29 mouse cellular contexts compared by ENCODE assay signal in genomic region chr13:38664753-38665152, GRCm38 (mm10). TPM values are rescaled to one million over a fixed set of nuclear protein-coding genes. Genes with fewer than 3 reads are reported as not detected.
DNase-seq lines count a peak whose midpoint lies in the region; ATAC-seq and TF ChIP-seq lines count a peak whose summit lies in the region.
"Had no signal": no experiment of that assay in that cellular context is flagged by ENCODE, and none has a peak within 500 bp of the region (broad histone marks: within the 10 kb centered on the region; RNA-seq: fewer than 3 reads in every experiment).

No protein-coding gene starts in this region.

- H3K27ac ChIP-seq in MEL (ENCODE audit: control insufficient read depth, low read depth, low read length), result no peak overlapping the region
- peak overlapping the region; percentile 78 for H3K27ac ChIP-seq in liver, embryonic 15.5 days (replicated peaks)
- no peak overlapping the region for H3K27ac ChIP-seq in left cerebral cortex, adult 2 months
- H3K27ac ChIP-seq in heart, embryonic 10.5 days, result no peak overlapping the region
- H3K27ac ChIP-seq: embryonic facial prominence, embryonic 13.5 days; forebrain, embryonic 13.5 days; hindbrain, embryonic 14.5 days; limb, embryonic 13.5 days; macrophage; midbrain, embryonic 10.5 days; midbrain, embryonic 15.5 days had no signal

- TF ChIP-seq RAD21 in MEL (IDR thresholded peaks at IDR 0.05; ENCODE audit: low read depth, low read length), result no peak

- H3K4me3 ChIP-seq in E14TG2a.4 (replicated peaks; ENCODE audit: low read length), result peak overlapping the region; percentile 78
- no peak overlapping the region for H3K4me3 ChIP-seq in MEL (ENCODE audit: control insufficient read depth in 1 of 2, insufficient read depth in 1 of 2, low read depth in 2 of 2, low read length in 2 of 2)
- peak overlapping the region; percentile 41 for H3K4me3 ChIP-seq in erythroblast, embryonic 14.5 days (replicated peaks)
- H3K4me3 ChIP-seq in liver, embryonic 15.5 days (replicated peaks), result peak overlapping the region; percentile 17; the same call in 1 of the 2 replicates
- H3K4me3 ChIP-seq in left cerebral cortex, adult 2 months, result no peak overlapping the region
- no peak overlapping the region for H3K4me3 ChIP-seq in heart, embryonic 10.5 days
- H3K4me3 ChIP-seq: embryonic facial prominence, embryonic 13.5 days; forebrain, embryonic 13.5 days; limb, embryonic 13.5 days; midbrain, embryonic 10.5 days; midbrain, embryonic 15.5 days had no signal

- H3K9me3 ChIP-seq in E14TG2a.4 (ENCODE audit: low read length) (peaks cover 30% of the 10 kb centered on the region), MEL (replicated peaks; ENCODE audit: insufficient read depth, low read length) (no peaks in the 10 kb centered on the region)
- peaks cover 16% of the 10 kb centered on the region for H3K9me3 ChIP-seq in erythroblast, embryonic 14.5 days (ENCODE audit: control insufficient read depth, low read length)
- no peaks in the 10 kb centered on the region for H3K9me3 ChIP-seq in liver, embryonic 15.5 days (replicated peaks)
- H3K9me3 ChIP-seq in heart, embryonic 10.5 days, result no peaks in the 10 kb centered on the region
- H3K9me3 ChIP-seq: embryonic facial prominence, embryonic 13.5 days; limb, embryonic 13.5 days; midbrain, embryonic 10.5 days; midbrain, embryonic 15.5 days had no signal

- H3K79me2 ChIP-seq in MEL (ENCODE audit: control insufficient read depth, insufficient read depth, low read length, poor library complexity), result no peaks in the 10 kb centered on the region

- WGBS in liver, embryonic 15.5 days (ENCODE audit: insufficient replicate concordance), result 10% methylated on average over 1 of the region's 1 CpGs
- 34% methylated on average over 1 of the region's 1 CpGs for WGBS in heart, embryonic 10.5 days

- intact Hi-C loops in left cerebral cortex, adult 2 months (cut with DNase I), result no loop called here

- TF ChIP-seq POLR2A in MEL (IDR thresholded peaks at IDR 0.05; ENCODE audit: control insufficient read depth in 1 of 2, insufficient read depth in 1 of 2, low read depth in 1 of 2, low read length in 2 of 2, poor library complexity in 1 of 2), result no peak

- H3K36me3 ChIP-seq in E14TG2a.4 (ENCODE audit: insufficient read depth, low read length) (peaks cover 6% of the 10 kb centered on the region; the same call in 1 of the 2 replicates), MEL (ENCODE audit: control insufficient read depth in 1 of 2, insufficient read depth in 2 of 2, low read length in 2 of 2) (peaks cover 0 to 8% of the 10 kb centered on the region in 2 experiments; a peak in 2 of 4 replicates)
- H3K36me3 ChIP-seq in erythroblast, embryonic 14.5 days (ENCODE audit: control insufficient read depth), result peaks cover 8% of the 10 kb centered on the region
- no peaks in the 10 kb centered on the region for H3K36me3 ChIP-seq in liver, embryonic 15.5 days (replicated peaks)
- H3K36me3 ChIP-seq in heart, embryonic 10.5 days, result no peaks in the 10 kb centered on the region
- H3K36me3 ChIP-seq: embryonic facial prominence, embryonic 13.5 days; limb, embryonic 13.5 days; midbrain, embryonic 10.5 days; midbrain, embryonic 15.5 days had no signal

- no peak for TF ChIP-seq CTCF in E14TG2a.4 (conservative IDR thresholded peaks at IDR 0.05; ENCODE audit: low read length)
- no peak for TF ChIP-seq CTCF in MEL (IDR thresholded peaks at IDR 0.05 in 2 of 3, conservative IDR thresholded peaks at IDR 0.05 in 1 of 3; ENCODE audit: control insufficient read depth in 1 of 3, insufficient read depth in 1 of 3, low read depth in 2 of 3, low read length in 3 of 3, poor library complexity in 1 of 3, severe bottlenecking in 1 of 3)
- no peak for TF ChIP-seq CTCF in left cerebral cortex, adult 2 months (IDR thresholded peaks at IDR 0.05)

- peak; percentile 69 to 73; a peak in 3 of 4 replicates for TF ChIP-seq EP300 in MEL (IDR thresholded peaks at IDR 0.05; ENCODE audit: low read depth in 1 of 2, low read length in 2 of 2)

- H3K27me3 ChIP-seq in E14TG2a.4 (ENCODE audit: insufficient read depth, low read length) (no peaks in the 10 kb centered on the region), MEL (ENCODE audit: control insufficient read depth in 1 of 2, insufficient read depth in 2 of 2, low read length in 2 of 2) (no peaks in the 10 kb centered on the region)
- H3K27me3 ChIP-seq in erythroblast, embryonic 14.5 days (ENCODE audit: control insufficient read depth), result no peaks in the 10 kb centered on the region
- no peaks in the 10 kb centered on the region for H3K27me3 ChIP-seq in liver, embryonic 15.5 days
- no peaks in the 10 kb centered on the region for H3K27me3 ChIP-seq in heart, embryonic 10.5 days (ENCODE audit: insufficient read depth, poor library complexity, severe bottlenecking)
- H3K27me3 ChIP-seq: embryonic facial prominence, embryonic 13.5 days; forebrain, embryonic 13.5 days; limb, embryonic 13.5 days; midbrain, embryonic 15.5 days had no signal

- H3K4me2 ChIP-seq in liver, embryonic 15.5 days, result peak overlapping the region; percentile 46
- H3K4me2 ChIP-seq: embryonic facial prominence, embryonic 13.5 days; forebrain, embryonic 13.5 days; heart, embryonic 11.5 days; hindbrain, embryonic 14.5 days; limb, embryonic 13.5 days; midbrain, embryonic 15.5 days had no signal

- no peak overlapping the region for H3K9ac ChIP-seq in MEL (ENCODE audit: control insufficient read depth, low read depth, low read length, poor library complexity, severe bottlenecking)
- 0 out of 2 replicates have a peak overlapping the region, but pooled peaks have one; percentile 35 for H3K9ac ChIP-seq in liver, embryonic 15.5 days
- H3K9ac ChIP-seq: embryonic facial prominence, embryonic 13.5 days; forebrain, embryonic 13.5 days; hindbrain, embryonic 14.5 days; limb, embryonic 13.5 days; midbrain, embryonic 15.5 days had no signal

- DNase-seq in MEL (ENCODE audit: low read depth, low spot score), result peak; percentile 38
- no peak for DNase-seq in left cerebral cortex, adult 2 months (ENCODE audit: extremely low spot score in 1 of 2, low spot score in 2 of 2)
- DNase-seq in heart, embryonic 10.5 days (ENCODE audit: low spot score), result no peak
- DNase-seq in neural tube, embryonic 10.5 days (ENCODE audit: extremely low spot score, low spot score), result no peak
- no peak for DNase-seq in right cerebral cortex, postnatal 10 days (ENCODE audit: low spot score in 2 of 2)
- DNase-seq: adrenal gland, postnatal 10 days; cerebellum, adult 2 months; gastrocnemius, postnatal 14 days; heart, adult 11 months; heart, postnatal 4 days; kidney, adult 9 months; kidney, postnatal 10 days; lung, adult 2 months; lung, postnatal 10 days; right cerebral cortex, adult 18-20 months; right cerebral cortex, postnatal 4 days; thymus, postnatal 4 days had no signal

- ATAC-seq in liver, embryonic 15.5 days (ENCODE audit: insufficient read depth), result peak; percentile 95
- ATAC-seq: forebrain, embryonic 13.5 days; intestine, postnatal 0 days; midbrain, embryonic 15.5 days had no signal

- peaks cover 53% of the 10 kb centered on the region for H3K4me1 ChIP-seq in E14TG2a.4 (replicated peaks; ENCODE audit: low read depth, low read length)
- peaks cover 8 to 13% of the 10 kb centered on the region in 2 experiments for H3K4me1 ChIP-seq in MEL (ENCODE audit: control insufficient read depth in 1 of 2, insufficient read depth in 2 of 2, low read length in 2 of 2)
- H3K4me1 ChIP-seq in erythroblast, embryonic 14.5 days (ENCODE audit: control insufficient read depth), result peaks cover 48% of the 10 kb centered on the region
- peaks cover 34% of the 10 kb centered on the region for H3K4me1 ChIP-seq in liver, embryonic 15.5 days (replicated peaks)
- no peaks in the 10 kb centered on the region for H3K4me1 ChIP-seq in heart, embryonic 10.5 days
- H3K4me1 ChIP-seq: embryonic facial prominence, embryonic 13.5 days; forebrain, embryonic 13.5 days; limb, embryonic 13.5 days; midbrain, embryonic 10.5 days; midbrain, embryonic 15.5 days had no signal

TF ChIP-seq in MEL, 35 proteins besides CTCF, POLR2A, EP300 and RAD21:
- peak; percentile 81 for TF ChIP-seq TCF12 (IDR thresholded peaks at IDR 0.05; ENCODE audit: low read depth, low read length)
- TF ChIP-seq TAL1 (IDR thresholded peaks at IDR 0.05; ENCODE audit: low read length), result peak; percentile 42
- no peak for TF ChIP-seq HCFC1 (IDR thresholded peaks at IDR 0.05; ENCODE audit: low read depth, low read length)
- peak; percentile 68 for TF ChIP-seq GATA1 (IDR thresholded peaks at IDR 0.05; ENCODE audit: low read depth, low read length)
- TF ChIP-seq JUND (IDR thresholded peaks at IDR 0.05; ENCODE audit: low read depth, low read length), result no peak
- TF ChIP-seq ETS1 (IDR thresholded peaks at IDR 0.05; ENCODE audit: low read depth, low read length), result peak; percentile 49; the same call in 1 of the 2 replicates

RNA-seq across cellular contexts. Expression of gene Eef1e1, which starts 5.9 kb away (rescaled TPM):
- total RNA-seq in MEL (2012; rRNA removed), result 187 and 218 TPM in 2 replicates
- polyA plus RNA-seq in MEL (2012; ENCODE audit: insufficient read depth in 1 of 2, insufficient read length in 2 of 2, low read depth in 1 of 2, low replicate concordance in 2 of 2, missing spikeins in 1 of 2), result 100 to 1,000 TPM in 1 of 2 experiments, not detected in 1; 194 TPM
- 1.6 and 2.4 TPM in 2 replicates for polyA plus RNA-seq in erythroblast, embryonic 14.5 days (2012)
- polyA plus RNA-seq in liver, embryonic 15.5 days (2015; fragmentation: Nextera tagmentation; extraction: Ambion mirVana), result 37.2 and 41.9 TPM in 2 replicates
- total RNA-seq in left cerebral cortex, adult 2 months (2021), result 10 to 100 TPM; 25.0 to 30.6 TPM
- 56.3 and 64.5 TPM in 2 replicates for polyA plus RNA-seq in heart, embryonic 10.5 days (2016; fragmentation: Nextera tagmentation; extraction: Ambion mirVana)

RNA-seq across cellular contexts. Expression of gene Bloc1s5, which starts 29.8 kb away (rescaled TPM):
- total RNA-seq in MEL (2012; rRNA removed), result 9.9 and 12.3 TPM in 2 replicates
- polyA plus RNA-seq in MEL (2012; ENCODE audit: insufficient read depth in 1 of 2, insufficient read length in 2 of 2, low read depth in 1 of 2, low replicate concordance in 2 of 2, missing spikeins in 1 of 2), result 10 to 100 TPM in 1 of 2 experiments, not detected in 1; 16.2 TPM
- 0.28 and 0.31 TPM in 2 replicates for polyA plus RNA-seq in erythroblast, embryonic 14.5 days (2012)
- 10.3 and 10.5 TPM in 2 replicates for polyA plus RNA-seq in liver, embryonic 15.5 days (2015; fragmentation: Nextera tagmentation; extraction: Ambion mirVana)
- total RNA-seq in left cerebral cortex, adult 2 months (2021), result 1 to 10 TPM; 9.6 to 9.8 TPM
- polyA plus RNA-seq in heart, embryonic 10.5 days (2016; fragmentation: Nextera tagmentation; extraction: Ambion mirVana), result 17.5 and 21.6 TPM in 2 replicates

Comparison
In these comparisons a context has a peak if more than half of its experiments do, and no peak if none do; other contexts are left out.
1. H3K4me3 ChIP-seq: peak in E14TG2a.4 (single experiment), erythroblast, embryonic 14.5 days (single experiment) and liver, embryonic 15.5 days (single experiment); none in MEL (0 of 2), left cerebral cortex, adult 2 months (single experiment) and heart, embryonic 10.5 days (single experiment).
2. RNA of gene Eef1e1, which starts 5.9 kb away (polyA plus RNA-seq): 194 TPM in MEL, 56.3 to 64.5 TPM in heart, embryonic 10.5 days and 37.2 to 41.9 TPM in liver, embryonic 15.5 days; 1.6 to 2.4 TPM in erythroblast, embryonic 14.5 days; every median in the first group is over 10 times any median in the second.